Mouse (Mus musculus) cerebellum, postnatal 25 days (tissue): ENCODE measurements around the gene Cts8.

ENCODE experiments used
- DNase-seq, 2 experiments: peaks; one replicate each; pipeline ENCODE4 v3.0.0; 2021; ENCODE audit warnings: mixed read lengths in 2 of 2

Gene Cts8

GRCm38 (mm10) chr13:61255258-61255657 lies at the start of gene Cts8:
Cts8 (minus strand) TSS chr13:61255358.
- no peak for DNase-seq

GRCm38 (mm10) chr13:61288739-61289138 lies 33.6 kb upstream of the Cts8 start, which contains the start of gene Gm49398:
Gm49398 (minus strand) TSS chr13:61288839.
- DNase-seq = no peak

- peak in 1 of 2 experiments; percentile 14 for DNase-seq
These were observed 13.8 kb downstream of the Cts8 start for GRCm38 (mm10) chr13:61241076-61241947.

GRCm38 (mm10) chr13:61203310-61203709 lies 51.8 kb downstream of the Cts8 start, which contains the start of gene Cts6:
Cts6 (minus strand) TSS chr13:61203410.
- no peak for DNase-seq
